Mouse (Mus musculus) myocyte (in vitro differentiated cells): ENCODE results near the gene Apol8.
"Not testable (repeated sequence)": the region's sequence is repeated elsewhere in the genome, so short reads cannot be mapped to it uniquely, and the experiment has no call there.

Source experiments
- E2F4 ChIP-seq: IDR thresholded peaks from one replicate; pipeline ENCODE4 v1.6.1; 2011; ENCODE audit warnings: mild to moderate bottlenecking, control low read depth, moderate library complexity; ENCODE audit not compliant: insufficient read depth
- MAX ChIP-seq: IDR thresholded peaks from one replicate; pipeline ENCODE4 v1.6.1; 2011; ENCODE audit warnings: low read depth, mild to moderate bottlenecking, control low read depth
- MYOD1 ChIP-seq, 3 experiments: IDR thresholded peaks; one replicate each; pipeline ENCODE4 v1.6.1; 2011; ENCODE audit warnings: control low read depth in 2 of 3, low read depth in 2 of 3, mild to moderate bottlenecking in 2 of 3, moderate library complexity in 1 of 3; ENCODE audit not compliant: insufficient read length in 2 of 3, control insufficient read depth in 1 of 3
- MYOG ChIP-seq, 3 experiments: IDR thresholded peaks; one replicate each; pipeline ENCODE4 v1.6.1; 2011; ENCODE audit warnings: control low read depth in 2 of 3, low read depth in 2 of 3, mild to moderate bottlenecking in 2 of 3; ENCODE audit not compliant: insufficient read length in 2 of 3, control insufficient read depth in 1 of 3, insufficient read depth in 1 of 3
- POLR2A ChIP-seq: IDR thresholded peaks from one replicate; pipeline ENCODE4 v1.6.1; 2011; ENCODE audit warnings: low read depth, mild to moderate bottlenecking, control low read depth, moderate library complexity; ENCODE audit not compliant: insufficient read length
- POLR2AphosphoS2 ChIP-seq: IDR thresholded peaks from one replicate; pipeline ENCODE4 v1.6.1; 2011; ENCODE audit warnings: low read depth, control low read depth; ENCODE audit not compliant: insufficient read length
- REST ChIP-seq: IDR thresholded peaks from one replicate; pipeline ENCODE4 v1.6.1; 2011; ENCODE audit warnings: mild to moderate bottlenecking, control low read depth, moderate library complexity; ENCODE audit not compliant: insufficient read depth, insufficient read length
- SRF ChIP-seq: IDR thresholded peaks from one replicate; pipeline ENCODE4 v1.6.1; 2011; ENCODE audit warnings: low read depth; ENCODE audit not compliant: control insufficient read depth, insufficient read length
- TCF12 ChIP-seq: IDR thresholded peaks from one replicate; pipeline ENCODE4 v1.6.1; 2011; ENCODE audit warnings: mild to moderate bottlenecking, control low read depth; ENCODE audit not compliant: poor library complexity, insufficient read depth, severe bottlenecking
- USF1 ChIP-seq: IDR thresholded peaks from one replicate; pipeline ENCODE4 v1.6.1; 2011; ENCODE audit warnings: low read depth, mild to moderate bottlenecking, control low read depth, moderate library complexity

GRCm38 (mm10) chr15:77733903-77734302 is 22.9 kb downstream of the Apol8 start:
- not testable (repeated sequence) for TF ChIP-seq POLR2A; USF1; E2F4; POLR2AphosphoS2; SRF; TCF12; REST; MAX; MYOD1 (IDR thresholded peaks at IDR 0.05; ENCODE audit: control insufficient read depth in 1 of 3, insufficient read length in 2 of 3, low read depth in 2 of 3); MYOG (IDR thresholded peaks at IDR 0.05; ENCODE audit: control insufficient read depth in 1 of 3, insufficient read depth in 1 of 3, insufficient read length in 2 of 3, low read depth in 2 of 3)
